Mouse (Mus musculus): ENCODE measurements around the gene Adrb1. TPM values are rescaled to one million over a fixed set of nuclear protein-coding genes. Genes with fewer than 3 reads are reported as not detected.
"Not testable (repeated sequence)": the region's sequence is repeated elsewhere in the genome, so short reads cannot be mapped to it uniquely, and the experiment has no call there.

Adrb1 gene
- total RNA-seq, 2 experiments from 2014 or later, result 10.4 to 12.2 TPM

DNA sequence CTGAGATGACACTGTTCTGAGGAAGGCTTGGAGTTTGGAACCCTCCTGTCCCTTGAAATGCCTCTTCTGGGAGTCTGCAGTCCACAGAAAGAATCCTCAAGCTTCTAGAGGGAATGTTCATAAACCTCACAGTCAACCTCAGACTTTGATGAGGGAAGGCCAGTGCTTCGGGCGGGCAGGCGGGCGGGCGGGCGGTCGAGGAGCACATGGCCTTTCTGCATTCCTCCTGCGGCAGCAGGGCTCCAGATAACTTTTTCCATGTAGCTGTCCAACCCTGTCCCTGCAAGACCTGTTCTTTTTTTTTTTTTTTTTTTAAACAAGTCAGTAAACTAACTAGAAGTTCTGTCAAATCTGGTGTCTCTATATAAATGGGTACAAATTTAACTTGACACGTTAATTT, 24.6 kb downstream of the Adrb1 start:
- no peak for DNase-seq
- intact Hi-C loops (cut with DNase I), result no loop called here

GRCm38 (mm10) chr19:56747878-56748277, 25.9 kb downstream of the Adrb1 start:
- intact Hi-C loops (cut with DNase I), result no loop called here

GRCm38 (mm10) chr19:56749343-56749742, 27.3 kb downstream of the Adrb1 start:
- no peak for DNase-seq
- intact Hi-C loops (cut with DNase I), result no loop called here

More at GRCm38 (mm10) chr19:56747878-56748277, 25.9 kb downstream of the Adrb1 start:
- DNase-seq, result no peak

- no peak for DNase-seq
- intact Hi-C loops (cut with DNase I), result no loop called here
Observed at GRCm38 (mm10) chr19:56750709-56751108, 28.7 kb downstream of the Adrb1 start.

- DNase-seq; intact Hi-C loops (cut with DNase I): not testable (repeated sequence)
Observed at GRCm38 (mm10) chr19:56754456-56754855, 32.5 kb downstream of the Adrb1 start.

DNA sequence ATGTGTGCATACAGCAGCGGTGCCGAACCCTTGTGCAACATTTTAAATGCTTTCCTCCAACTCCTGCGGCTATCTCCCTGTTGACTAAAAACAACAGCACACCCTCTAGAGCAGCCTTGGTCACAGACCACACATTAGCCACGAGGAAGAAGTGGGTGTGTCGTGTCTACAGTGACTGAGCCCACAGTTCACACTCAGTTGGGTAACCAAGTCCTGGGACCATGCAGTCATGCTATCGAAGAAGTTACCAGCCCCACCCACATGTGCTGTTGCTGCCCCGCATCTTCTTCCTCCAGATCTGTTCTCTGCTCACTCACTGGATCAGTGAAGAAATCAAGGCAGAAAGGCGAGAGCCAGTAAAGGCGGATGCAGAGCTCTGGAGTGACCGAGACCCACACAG, 34.4 kb downstream of the Adrb1 start:
- no peak for DNase-seq
- intact Hi-C loops (cut with DNase I), result no loop called here

DNA sequence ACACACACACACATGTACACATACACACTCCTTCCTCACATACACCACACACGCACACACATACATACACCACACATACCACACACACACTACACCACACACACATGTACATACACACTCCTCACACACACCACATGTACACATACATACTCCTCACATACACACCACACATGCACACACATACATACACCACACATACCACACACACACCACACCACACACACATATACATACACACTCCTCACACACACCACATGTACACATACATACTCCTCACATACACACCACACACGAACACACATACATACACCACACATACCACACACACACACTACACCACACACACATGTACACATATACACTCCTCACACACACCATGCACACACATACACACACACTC, 36.3 kb downstream of the Adrb1 start:
- intact Hi-C loops (cut with DNase I), result no loop called here
- no peak for DNase-seq

DNA sequence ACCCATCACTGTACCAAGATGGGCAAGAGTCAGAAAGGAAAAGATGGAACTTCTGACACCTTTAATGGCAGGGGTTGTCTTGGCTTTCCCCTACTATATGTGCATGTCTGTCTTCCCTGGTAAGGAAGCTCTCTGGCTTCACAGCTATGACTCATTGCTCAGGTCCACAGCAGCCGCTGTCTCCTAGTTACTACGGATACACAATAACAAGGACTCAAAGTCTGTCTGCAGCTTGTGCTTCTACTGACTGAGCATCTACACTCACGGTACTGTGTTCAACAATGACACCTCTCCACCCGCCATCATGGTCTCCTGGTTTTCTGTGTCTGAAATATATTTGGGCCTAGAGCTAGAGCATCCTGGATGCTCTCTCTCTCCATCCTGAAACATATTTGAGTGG, 37.7 kb downstream of the Adrb1 start:
- no peak for DNase-seq
- intact Hi-C loops (cut with DNase I), result no loop called here

DNA sequence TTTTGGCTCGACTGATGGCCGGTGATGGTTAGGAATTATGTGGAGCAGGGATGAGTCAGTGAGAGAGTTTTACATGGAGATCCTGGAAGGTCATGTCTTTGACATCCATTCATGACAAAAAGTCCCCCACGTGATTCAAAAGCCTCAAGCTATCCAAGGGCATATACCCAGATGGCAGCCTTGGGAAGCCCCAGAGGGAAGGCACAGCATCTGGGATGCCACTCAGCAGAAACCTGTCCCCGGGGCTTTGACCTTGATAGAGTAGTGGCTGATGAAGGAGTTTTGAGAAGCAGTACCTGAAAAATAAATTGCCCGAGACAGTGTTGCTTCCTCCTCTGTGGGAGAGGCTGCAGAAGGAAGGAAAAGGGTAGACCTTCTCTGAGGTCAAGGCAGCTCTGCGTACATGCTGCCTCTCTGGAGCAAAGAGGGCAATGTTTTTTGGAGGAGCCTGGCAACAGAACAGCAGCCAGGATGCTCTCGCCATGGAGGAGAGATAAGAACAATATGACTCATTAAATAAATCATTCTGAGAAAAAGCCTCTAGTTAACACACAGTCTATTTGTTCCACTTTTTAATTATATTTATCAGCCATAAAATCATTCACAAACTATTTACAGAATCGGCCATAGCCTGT, 38.4 kb downstream of the Adrb1 start:
- intact Hi-C loops (cut with DNase I), result no loop called here

GRCm38 (mm10) chr19:56761096-56761495, 39.1 kb downstream of the Adrb1 start:
- no peak for DNase-seq
- intact Hi-C loops (cut with DNase I), result no loop called here

More for the DNA sequence above, 38.4 kb downstream of the Adrb1 start:
- DNase-seq, result no peak

DNA sequence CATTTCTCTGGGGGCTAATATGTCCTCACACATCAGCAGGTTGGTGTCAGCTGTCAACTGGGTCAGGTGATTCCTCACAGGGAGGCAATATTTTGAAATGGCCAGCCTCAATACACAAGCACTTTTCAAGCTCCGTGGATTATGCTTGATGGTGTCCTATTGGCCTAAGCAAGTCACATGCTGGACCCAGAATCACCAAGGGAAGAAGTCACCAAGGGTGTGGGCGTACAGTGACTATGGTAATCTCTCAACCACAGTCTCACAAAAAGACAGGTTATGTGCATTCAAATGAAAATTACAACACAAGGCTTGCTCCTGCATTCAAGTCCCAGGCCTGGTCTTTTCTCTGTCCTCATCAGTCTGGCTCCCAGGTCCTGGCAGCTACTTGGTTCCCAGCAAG, 39.7 kb downstream of the Adrb1 start:
- no peak for DNase-seq
- intact Hi-C loops (cut with DNase I), result no loop called here

DNA sequence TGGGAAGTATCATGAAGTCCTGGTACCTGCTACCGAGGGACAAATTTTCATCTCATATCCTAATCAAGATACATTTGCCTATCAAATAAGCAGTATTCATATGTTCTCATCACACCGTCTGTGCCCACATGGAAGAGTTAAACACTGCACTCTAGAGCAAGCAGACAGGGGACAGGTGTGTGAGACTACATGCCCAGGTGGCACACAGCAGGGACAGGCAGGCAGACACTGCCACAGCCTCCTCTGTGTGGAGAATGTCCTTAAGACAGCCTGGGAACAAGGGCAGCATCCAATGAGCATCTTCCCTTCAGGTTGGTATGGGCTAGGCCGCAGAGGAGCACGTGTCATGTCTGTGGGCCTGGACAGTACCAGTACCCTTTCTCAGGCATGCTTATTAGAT, 40.7 kb downstream of the Adrb1 start:
- intact Hi-C loops (cut with DNase I), result no loop called here
- DNase-seq, result no peak

GRCm38 (mm10) chr19:56769024-56769423, 47.0 kb downstream of the Adrb1 start:
- no peak for DNase-seq
- intact Hi-C loops (cut with DNase I), result no loop called here

DNA sequence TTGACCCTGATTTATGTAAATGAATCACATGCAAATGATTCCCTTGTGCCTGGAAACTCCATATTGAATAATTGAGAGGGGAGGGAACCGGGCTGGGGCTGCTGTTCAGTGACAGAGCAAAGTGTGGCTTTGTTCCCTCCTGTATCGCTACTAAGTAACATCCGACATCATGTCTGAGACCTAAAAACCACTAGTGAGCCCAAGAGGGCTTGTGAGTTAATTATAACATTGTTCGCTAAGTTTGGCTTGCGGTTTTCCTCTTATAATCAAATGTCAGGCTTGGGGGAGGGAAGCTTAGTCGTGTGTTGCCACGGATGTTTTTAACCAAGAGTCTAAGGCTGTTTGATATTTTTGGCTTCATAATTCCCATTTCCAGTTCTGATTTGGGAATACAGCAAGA, 50.2 kb downstream of the Adrb1 start:
- no peak for DNase-seq
- intact Hi-C loops (cut with DNase I), result no loop called here

- intact Hi-C loops (cut with DNase I), result no loop called here
- DNase-seq, result no peak
Observed at GRCm38 (mm10) chr19:56773393-56773971, 51.5 kb downstream of the Adrb1 start.

- no peak for DNase-seq
- intact Hi-C loops (cut with DNase I), result no loop called here
Observed at GRCm38 (mm10) chr19:56774408-56774962, 52.5 kb downstream of the Adrb1 start.

- intact Hi-C loops (cut with DNase I), result loop anchor here (5.0 kb wide), 2 partner anchors 208 to 353 kb away; no protein-coding TSS in a partner anchor
Observed at GRCm38 (mm10) chr19:56774971-56775892, 53.2 kb downstream of the Adrb1 start.

GRCm38 (mm10) chr19:56775893-56776718, 54.1 kb downstream of the Adrb1 start:
- intact Hi-C loops (cut with DNase I), result loop anchor here (5.0 kb wide), 2 partner anchors 209 to 354 kb away; no protein-coding TSS in a partner anchor
- no peak for DNase-seq

More at GRCm38 (mm10) chr19:56774971-56775892, 53.2 kb downstream of the Adrb1 start:
- DNase-seq, result no peak

GRCm38 (mm10) chr19:56776719-56777382, 54.9 kb downstream of the Adrb1 start:
- peak; percentile 51 for DNase-seq
- intact Hi-C loops (cut with DNase I), result loop anchor here (5.0 kb wide), 2 partner anchors 210 to 355 kb away; no protein-coding TSS in a partner anchor

Data from left cerebral cortex, postnatal 4 days (tissue).